Mouse (Mus musculus) testis, postnatal 10 days (tissue): ENCODE results near the gene Atf6.

Experiments used
- DNase-seq: peaks from one replicate; pipeline ENCODE4 v3.0.0; 2021; ENCODE audit warnings: low spot score

Gene Atf6

GRCm38 (mm10) chr1:170704911-170705594 lies 162.5 kb downstream of the Atf6 start:
- no peak for DNase-seq

- DNase-seq, result no peak
Observed at GRCm38 (mm10) chr1:170704103-170704502, 163.5 kb downstream of the Atf6 start.

- no peak for DNase-seq
Observed at GRCm38 (mm10) chr1:170702958-170703357, 164.6 kb downstream of the Atf6 start.

- no peak for DNase-seq
Observed at GRCm38 (mm10) chr1:170702263-170702662, 165.3 kb downstream of the Atf6 start.

GRCm38 (mm10) chr1:170701582-170701981 lies 166.0 kb downstream of the Atf6 start:
- no peak for DNase-seq

GRCm38 (mm10) chr1:170701178-170701577 lies 166.4 kb downstream of the Atf6 start:
- no peak for DNase-seq

GRCm38 (mm10) chr1:170700496-170701027 lies 167.0 kb downstream of the Atf6 start:
- no peak for DNase-seq

GRCm38 (mm10) chr1:170699553-170699952 lies 168.0 kb downstream of the Atf6 start:
- DNase-seq, result no peak

- DNase-seq, result no peak
Observed at GRCm38 (mm10) chr1:170698771-170699170, 168.8 kb downstream of the Atf6 start.

GRCm38 (mm10) chr1:170697771-170698356 lies 169.7 kb downstream of the Atf6 start:
- DNase-seq, result no peak

GRCm38 (mm10) chr1:170696996-170697395 lies 170.6 kb downstream of the Atf6 start:
- no peak for DNase-seq

GRCm38 (mm10) chr1:170695326-170695725 lies 172.2 kb downstream of the Atf6 start:
- DNase-seq, result no peak

GRCm38 (mm10) chr1:170694821-170695291 lies 172.7 kb downstream of the Atf6 start:
- DNase-seq, result no peak

- no peak for DNase-seq
Observed at GRCm38 (mm10) chr1:170691301-170691700, 176.3 kb downstream of the Atf6 start.

GRCm38 (mm10) chr1:170689773-170690172 lies 177.8 kb downstream of the Atf6 start:
- no peak for DNase-seq

- no peak for DNase-seq
Observed at GRCm38 (mm10) chr1:170683863-170684262, 183.7 kb downstream of the Atf6 start.

- no peak for DNase-seq
Observed at GRCm38 (mm10) chr1:170679624-170680023, 187.9 kb downstream of the Atf6 start.

GRCm38 (mm10) chr1:170678861-170679260 lies 188.7 kb downstream of the Atf6 start:
- DNase-seq, result no peak

- DNase-seq, result no peak
Observed at GRCm38 (mm10) chr1:170677681-170678080, 189.9 kb downstream of the Atf6 start.

GRCm38 (mm10) chr1:170674184-170674775 lies 193.3 kb downstream of the Atf6 start:
- no peak for DNase-seq

- no peak for DNase-seq
Observed at GRCm38 (mm10) chr1:170665200-170665599, 202.4 kb downstream of the Atf6 start.

GRCm38 (mm10) chr1:170664620-170665185 lies 202.9 kb downstream of the Atf6 start:
- no peak for DNase-seq

- peak; percentile 67 for DNase-seq
Observed at GRCm38 (mm10) chr1:170659260-170659659, 208.3 kb downstream of the Atf6 start.
